Mouse (Mus musculus) heart, adult 18-20 months (tissue): ENCODE measurements at regions not wholly inside any gene's neighbourhood (a gene's known extent, or its start where the extent isn't known, plus 50 kb on each side); places are given as distances from the start of the nearest gene placed in this dataset.

Source experiments
- DNase-seq, 2 experiments: peaks; one replicate each; pipeline ENCODE4 v3.0.0; 2021 to 2022; ENCODE audit warnings: mixed read lengths in 1 of 2

DNA sequence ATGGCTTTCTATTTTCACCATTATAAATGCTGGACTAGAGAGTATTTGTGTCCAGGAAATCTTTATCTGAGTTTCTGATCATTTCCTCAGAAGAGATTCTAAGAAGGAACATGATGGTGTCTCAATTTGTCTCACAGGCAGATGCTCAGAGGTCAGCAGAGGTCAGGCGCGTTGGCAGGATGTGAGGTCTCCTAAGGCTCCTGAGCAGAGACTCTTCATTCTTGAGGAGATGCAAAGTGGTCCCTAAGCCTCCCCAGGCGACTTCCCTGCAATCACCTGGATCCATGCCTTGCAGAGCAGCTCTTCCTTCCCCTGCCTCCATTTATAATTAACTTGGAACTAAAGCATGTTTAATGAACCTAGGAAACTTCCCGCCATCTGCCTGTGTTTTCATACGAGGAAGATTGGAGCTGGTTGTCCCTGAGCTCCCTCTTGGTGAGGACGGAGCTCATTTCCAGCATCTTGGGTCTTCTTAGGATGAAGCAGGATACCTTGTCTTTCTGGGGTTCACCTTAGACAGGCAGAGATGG is 71.8 kb downstream of the Arf2 start:
- DNase-seq = no peak

- DNase-seq = no peak
Measured at GRCm38 (mm10) chr11:104045216-104045615, 78.7 kb downstream of the Arf2 start.

- no peak for DNase-seq
Measured at GRCm38 (mm10) chr11:104051986-104052385, 80.7 kb upstream of the Crhr1 start.

DNA sequence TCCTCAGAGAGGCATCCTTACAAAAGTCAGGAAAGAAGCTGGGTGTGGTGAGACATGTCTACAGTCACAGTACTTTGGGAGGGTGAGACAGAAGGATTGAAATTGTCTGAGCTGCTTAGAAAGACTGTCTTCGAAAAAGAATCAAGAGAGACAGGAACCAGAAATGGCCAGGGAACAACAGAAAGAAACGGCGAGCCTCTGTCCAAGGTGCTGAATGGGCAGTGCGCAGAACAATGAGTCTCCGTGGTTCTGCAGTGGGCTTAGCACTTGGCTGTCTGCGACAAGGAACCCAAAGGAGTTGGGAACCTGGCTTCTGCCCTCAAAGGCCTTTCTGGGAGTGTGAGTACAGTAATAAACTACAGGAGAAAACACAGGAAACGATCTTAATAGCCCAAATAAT is 79.4 kb upstream of the Crhr1 start:
- peak in 1 of 2 experiments; percentile 15 for DNase-seq

GRCm38 (mm10) chr11:104055941-104056340 is 76.7 kb upstream of the Crhr1 start:
- DNase-seq = no peak

GRCm38 (mm10) chr11:104057046-104057445 is 75.6 kb upstream of the Crhr1 start:
- no peak for DNase-seq

DNA sequence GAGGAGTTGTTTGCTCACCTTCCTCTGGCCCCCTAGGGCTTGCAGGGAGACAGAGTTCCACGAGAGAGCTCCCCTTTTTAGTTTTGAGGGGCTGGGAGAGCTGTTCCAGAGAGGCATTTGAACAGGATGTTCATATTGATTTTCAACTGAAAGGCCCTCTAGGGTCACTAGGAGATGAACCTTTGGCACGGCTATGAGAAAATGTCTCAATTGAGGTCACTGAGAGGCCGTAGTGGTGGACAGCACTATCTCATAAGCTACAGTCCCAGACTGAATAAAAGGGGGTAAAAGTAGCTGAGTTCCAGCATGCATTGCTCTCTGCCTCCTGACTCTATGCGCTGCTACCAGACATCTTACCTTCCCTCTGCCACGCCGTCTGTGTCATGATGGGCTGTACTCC is 74.1 kb upstream of the Crhr1 start:
- no peak for DNase-seq

DNA sequence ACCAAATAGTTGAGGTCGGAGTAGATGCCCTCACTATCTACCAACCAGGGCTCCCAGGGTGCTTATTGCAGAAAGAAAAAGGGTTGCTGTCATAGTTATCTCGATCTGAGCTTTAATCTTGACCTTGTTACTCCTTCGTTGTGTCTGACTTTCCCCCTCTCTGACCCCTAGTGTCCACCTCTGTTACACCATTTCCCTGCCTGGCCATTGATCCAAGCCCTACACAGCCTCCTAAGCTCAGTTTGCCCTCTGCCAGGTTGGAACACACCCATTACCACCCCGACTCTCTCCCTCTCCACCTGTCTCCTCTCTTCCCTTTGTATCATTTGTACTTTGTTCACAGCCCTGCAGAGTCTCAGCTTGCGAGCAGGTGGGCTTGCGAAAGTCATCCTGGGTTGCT is 73.6 kb upstream of the Crhr1 start:
- DNase-seq = no peak

DNA sequence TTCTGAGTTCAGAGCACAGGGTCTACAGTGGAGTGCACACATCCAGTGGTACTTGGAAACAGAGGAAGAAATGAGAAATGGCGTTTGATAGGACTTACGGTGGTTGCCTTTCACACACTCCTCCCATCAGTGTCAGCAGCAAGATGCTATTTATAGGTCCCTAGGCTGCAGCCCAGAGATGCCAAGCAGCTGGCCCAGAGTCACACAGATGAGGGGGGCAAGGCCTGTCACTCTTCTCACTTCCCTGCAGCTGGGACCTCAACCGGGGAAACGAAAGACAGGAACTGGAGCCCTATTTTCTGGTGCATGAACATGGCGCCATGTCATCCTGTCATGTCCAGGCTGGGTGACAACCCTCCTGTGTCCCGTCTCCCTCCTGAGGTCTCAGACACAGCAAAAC is 71.3 kb upstream of the Crhr1 start:
- DNase-seq = peak in 1 of 2 experiments; percentile 2

- DNase-seq = no peak
Measured at GRCm38 (mm10) chr11:104065181-104065580, 67.5 kb upstream of the Crhr1 start.

- DNase-seq = no peak
Measured at GRCm38 (mm10) chr11:104072591-104073183, 60.0 kb upstream of the Crhr1 start.

- no peak for DNase-seq
Measured at GRCm38 (mm10) chr11:104074763-104075162, 57.9 kb upstream of the Crhr1 start.

DNA sequence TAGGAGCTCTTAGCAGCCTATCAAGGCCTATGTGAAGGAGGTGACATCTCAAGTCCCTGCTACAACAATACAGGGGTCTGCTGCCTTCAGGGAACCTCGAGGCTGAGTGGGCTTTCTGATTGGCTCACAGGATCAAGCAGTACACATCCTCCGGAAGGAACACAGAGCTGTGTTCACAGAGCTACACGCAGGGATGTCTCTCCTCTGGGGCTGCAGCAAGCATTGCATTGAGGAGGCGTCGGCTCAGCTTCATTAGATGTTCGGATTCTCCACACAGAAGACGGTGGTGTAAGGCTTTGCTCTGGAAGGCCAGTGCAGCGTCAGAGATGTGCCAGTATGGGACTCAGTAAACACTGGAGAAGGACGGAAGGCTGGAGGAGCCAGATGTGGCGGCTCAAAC is 57.3 kb upstream of the Crhr1 start:
- DNase-seq = no peak

DNA sequence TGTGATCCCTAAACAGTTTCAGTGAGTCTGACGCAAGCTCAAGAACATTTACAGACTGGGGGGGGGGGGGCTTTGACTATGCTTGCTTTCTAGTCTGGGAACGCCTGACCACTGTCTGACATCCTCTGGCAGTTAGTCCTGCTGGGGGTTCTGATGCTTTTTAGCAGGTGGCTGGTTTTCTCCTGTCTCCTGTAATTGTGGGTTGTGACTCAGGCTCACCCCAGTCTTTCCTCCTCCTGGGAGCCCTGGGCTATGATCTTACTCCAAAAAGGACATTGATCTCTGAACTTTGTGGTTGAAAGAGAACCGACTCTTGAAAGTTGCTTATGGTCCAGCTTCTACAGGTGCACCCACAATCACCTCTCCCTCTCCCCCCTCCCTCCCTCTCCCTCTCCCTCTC is 50.6 kb upstream of the Crhr1 start:
- no peak for DNase-seq
